Mouse (Mus musculus) ZHBTc4 (cell line): ENCODE data around the gene Hectd4.
A peak's percentile ranks its signal among the peaks of the same experiment; 100 is the strongest.
"Not testable (repeated sequence)": the region's sequence is repeated elsewhere in the genome, so short reads cannot be mapped to it uniquely, and the experiment has no call there.

Experiments
- DNase-seq: peaks from one replicate; pipeline ENCODE4 v3.0.0-alpha.2; 2011; ENCODE audit warnings: low read depth, low spot score

The Hectd4 gene

DNA sequence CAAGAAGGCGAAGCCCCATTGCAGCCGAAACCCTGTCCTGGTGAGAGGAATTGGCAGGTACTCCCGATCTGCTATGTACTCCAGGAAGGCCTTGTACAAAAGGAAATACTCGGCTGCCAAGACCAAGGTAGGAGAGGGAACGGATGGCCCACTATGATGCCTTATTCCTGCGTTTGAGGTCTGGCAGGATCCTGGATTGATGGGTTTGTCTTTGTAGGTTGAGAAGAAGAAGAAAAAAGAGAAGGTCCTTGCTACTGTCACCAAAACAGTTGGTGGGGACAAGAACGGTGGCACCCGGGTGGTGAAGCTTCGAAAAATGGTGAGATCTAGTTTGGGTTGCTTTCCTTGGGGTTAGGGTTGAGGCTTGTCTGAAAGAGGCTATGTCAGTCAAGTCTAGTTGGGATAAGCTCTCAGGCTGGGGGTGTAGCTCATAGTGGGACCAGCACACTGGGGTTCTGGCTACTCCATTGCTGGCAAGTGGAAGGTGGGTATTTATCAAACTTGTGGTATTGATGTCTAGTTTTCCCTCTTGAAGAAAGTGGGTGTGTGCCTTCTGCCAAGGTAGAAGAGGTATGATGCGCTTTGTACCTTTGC, 14.4 kb upstream of the Hectd4 start:
- DNase-seq = not testable (repeated sequence)

DNA sequence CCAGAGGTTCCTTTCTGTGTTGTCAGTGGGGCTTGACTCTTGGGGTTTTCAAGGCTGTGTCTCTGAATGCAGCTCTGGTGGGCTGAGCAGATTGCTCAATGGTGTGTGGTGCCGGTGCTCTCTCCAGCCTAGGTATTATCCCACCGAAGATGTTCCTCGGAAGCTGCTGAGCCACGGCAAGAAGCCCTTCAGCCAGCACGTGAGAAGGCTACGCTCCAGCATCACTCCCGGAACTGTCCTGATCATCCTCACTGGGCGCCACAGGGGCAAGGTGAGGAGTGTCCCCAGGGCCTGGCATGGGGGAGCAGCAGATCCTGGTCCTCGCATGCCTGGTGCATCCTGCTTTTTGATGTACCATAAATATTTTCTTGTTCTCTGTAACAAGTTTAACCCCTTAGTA, 13.5 kb upstream of the Hectd4 start:
- peak; percentile 17 for DNase-seq

DNA sequence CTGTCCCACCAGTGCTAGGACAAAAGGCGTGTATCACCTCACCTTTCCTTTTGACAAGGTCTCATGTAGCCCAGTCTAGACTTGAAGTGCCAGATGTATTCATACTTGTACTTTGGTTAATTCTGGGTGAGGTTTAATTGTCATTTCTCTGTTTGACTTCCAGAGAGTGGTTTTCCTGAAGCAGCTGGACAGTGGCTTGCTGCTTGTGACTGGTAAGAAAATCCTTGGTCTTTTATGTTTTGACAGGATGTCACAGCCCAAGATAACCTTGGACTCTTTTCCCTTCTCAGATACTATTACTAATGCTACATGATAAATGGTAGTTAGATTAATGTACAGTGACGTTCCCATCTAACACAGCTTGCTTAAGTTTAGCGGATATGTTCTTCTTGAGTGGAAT, 13.0 kb upstream of the Hectd4 start:
- DNase-seq = no peak

DNA sequence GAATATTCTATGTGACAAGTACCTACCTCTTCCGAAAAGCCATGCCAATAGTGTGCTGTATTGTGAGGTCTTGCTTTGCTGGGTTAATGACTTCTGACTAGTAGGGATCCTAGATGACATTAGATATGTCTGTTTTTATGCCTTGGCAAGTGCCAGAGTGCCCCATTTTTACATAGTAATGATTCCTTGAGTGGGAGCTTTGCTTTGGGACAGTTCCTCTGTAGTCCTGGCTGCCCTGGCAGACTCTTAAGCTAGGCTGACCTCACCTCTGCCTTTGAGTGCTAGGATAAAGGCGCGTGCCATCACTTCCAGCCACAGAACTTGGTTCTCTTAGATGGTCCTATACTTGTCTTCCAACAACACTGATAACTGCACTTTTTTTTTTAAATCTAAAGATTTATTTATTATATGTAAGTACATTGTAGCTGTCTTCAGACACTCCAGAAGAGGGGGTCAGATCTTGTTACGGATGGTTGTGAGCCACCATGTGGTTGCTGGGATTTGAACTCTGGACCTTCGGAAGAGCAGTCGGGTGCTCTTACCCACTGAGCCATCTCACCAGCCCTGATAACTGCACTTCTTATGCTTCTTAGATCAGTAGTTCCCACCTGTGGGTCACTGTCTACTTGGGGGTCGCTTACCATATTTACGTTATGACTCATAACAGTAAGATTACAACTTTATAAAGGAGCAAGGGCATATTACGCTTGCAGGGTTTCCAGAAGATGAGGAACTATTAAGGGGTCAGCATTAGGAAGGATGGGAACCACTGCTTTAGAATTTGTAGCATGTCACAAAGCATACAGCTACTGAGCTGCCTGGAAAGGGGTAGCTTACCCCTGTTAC, 10.0 kb upstream of the Hectd4 start:
- no peak for DNase-seq

DNA sequence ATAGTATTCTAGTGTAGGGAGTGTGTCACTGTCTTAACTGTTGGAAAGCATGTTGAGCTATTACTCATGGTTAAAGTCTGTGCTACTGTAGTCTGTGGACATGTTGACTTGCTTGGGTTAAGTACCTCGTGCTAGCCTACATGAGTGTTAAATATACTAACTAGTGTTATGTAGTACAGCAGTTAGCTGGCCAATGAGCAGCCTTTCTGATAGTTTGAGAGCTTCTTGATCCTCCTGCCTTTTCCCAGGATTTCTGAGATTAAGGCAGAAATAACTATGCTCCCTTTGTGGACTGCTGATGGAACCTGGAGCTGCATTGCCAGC, 9.5 kb upstream of the Hectd4 start:
- DNase-seq = peak; percentile 32

DNA sequence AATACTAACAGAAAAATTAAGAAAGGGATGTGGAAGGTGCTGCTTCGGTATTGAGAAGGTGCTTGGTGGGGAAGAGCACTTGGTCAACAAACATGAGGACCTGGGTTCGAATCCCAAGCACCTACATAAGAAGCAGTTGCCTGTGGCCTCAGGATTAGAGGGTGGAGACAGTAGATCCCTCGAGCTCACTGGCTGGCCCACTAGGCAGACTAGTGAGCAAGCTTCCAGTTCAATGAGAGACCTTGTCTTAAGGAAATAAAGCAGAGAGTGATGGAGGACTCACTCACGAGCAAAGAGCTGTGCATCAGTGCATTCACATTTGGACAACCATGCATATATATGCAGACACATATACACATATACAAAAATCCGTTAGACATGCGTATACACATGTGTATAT, 7.9 kb upstream of the Hectd4 start:
- DNase-seq = peak; percentile 59

DNA sequence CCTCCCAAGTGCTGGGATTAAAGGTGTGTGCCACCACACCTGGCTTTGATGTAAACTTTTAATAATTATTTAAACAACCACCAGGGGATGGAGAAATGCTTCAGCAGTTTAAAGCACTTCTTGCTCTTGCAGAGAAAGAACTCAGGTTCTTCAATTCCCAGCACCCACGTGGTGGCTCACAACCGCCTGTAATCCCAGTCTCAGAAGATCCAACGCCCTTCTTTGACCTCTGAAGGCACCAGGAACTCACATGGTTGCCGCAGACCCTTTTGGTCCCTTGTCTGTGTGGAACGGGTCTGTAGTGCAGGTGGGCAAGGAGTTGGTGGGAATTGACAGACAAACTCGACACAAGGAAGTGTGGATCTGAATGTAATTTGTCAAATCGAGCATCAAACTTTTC, 5.3 kb upstream of the Hectd4 start:
- peak; percentile 52 for DNase-seq

DNA sequence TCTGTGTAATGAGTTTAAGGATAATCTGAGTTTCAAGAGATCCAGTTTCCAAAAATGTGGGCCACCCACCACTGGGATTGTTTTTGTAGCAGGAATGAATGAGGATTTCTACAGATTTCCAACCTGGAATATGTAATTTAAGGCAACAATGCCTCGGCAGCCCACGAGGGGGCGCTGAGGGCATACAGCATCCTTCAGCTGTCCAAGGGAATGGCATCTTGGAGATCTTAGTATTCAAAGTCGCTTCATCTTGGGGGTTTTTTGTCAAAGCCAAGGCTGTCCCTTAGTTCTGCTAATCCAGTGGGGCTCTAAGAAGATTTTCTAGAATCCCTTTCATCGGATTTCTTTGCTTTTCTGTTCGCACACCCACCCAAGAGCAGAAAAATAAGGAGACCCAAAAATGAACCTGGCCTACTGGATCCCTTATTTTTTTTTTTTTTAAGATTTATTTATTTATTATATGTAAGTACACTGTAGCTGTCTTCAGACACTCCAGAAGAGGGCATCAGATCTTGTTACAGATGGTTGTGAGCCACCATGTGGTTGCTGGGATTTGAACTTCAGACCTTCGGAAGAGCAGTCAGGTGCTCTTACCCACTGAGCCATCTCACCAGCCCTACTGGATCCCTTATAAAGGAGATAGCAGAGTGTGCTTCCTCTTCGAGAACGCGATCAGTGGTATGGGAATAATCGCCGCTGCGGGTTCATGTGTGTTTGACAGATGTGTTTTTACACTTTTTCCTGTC, 4.5 kb upstream of the Hectd4 start:
- peak; percentile 85 for DNase-seq

DNA sequence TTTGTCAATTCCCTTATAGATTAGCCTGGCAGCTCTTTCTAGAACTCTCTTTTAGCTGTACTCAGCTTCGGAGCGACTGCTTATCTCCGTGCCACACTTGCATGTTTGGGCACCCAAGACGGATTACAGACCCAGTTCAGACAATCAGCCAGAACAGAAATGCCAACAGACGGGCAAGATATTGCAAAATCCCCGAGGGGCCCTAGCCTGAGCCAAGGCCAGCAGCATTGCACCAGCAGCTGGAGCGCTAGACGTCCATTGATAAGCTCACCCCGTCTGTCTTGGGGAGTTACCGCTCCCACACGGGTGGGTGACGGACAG, 3.9 kb upstream of the Hectd4 start:
- no peak for DNase-seq

DNA sequence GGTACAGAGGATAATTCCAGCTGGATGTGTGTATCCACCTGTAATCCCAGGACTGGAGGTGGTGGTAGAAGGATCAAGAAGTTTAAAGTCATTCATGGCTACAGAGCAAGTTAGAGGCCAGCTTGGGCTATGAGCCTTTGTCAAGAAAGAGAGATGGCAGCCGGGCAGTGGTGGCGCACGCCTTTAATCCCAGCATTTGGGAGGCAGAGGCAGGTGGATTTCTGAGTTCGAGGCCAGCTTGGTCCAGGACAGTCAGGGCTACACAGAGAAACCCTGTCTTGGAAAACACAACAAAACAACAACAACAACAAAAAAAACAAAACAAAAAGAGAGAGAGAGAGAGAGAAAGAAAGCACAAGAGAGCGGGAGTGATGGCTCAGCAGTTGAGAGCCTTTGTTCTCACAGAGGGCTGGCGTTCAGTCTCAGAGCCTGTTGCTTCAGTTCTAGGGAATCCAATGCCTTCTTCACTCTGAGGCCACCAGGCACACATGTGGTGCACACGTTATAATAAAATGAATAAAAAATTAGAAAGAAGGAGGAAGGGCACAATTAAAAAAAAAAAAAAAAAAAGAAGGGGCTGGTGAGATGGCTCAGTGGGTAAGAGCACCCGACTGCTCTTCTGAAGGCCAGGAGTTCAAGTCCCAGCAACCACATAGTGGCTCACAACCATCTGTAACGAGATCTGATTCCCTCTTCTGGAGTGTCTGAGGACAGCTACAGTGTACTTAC, 3.3 kb upstream of the Hectd4 start:
- DNase-seq = not testable (repeated sequence)

DNA sequence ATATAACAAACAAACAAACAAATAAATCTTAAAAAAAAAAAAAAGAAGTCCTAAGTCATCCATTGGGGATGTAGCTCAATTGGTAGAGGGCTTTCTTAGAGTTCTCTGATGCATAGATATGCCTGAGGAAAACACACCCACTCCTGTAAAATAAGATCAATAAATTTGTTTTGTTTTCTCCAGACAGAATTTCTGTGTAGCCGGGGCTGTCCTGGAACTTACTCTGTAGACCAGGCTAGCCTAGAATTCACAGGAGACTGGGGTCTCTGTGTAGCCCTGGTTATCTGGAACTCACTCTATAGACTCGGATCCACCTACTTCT, 2.7 kb upstream of the Hectd4 start:
- no peak for DNase-seq

DNA sequence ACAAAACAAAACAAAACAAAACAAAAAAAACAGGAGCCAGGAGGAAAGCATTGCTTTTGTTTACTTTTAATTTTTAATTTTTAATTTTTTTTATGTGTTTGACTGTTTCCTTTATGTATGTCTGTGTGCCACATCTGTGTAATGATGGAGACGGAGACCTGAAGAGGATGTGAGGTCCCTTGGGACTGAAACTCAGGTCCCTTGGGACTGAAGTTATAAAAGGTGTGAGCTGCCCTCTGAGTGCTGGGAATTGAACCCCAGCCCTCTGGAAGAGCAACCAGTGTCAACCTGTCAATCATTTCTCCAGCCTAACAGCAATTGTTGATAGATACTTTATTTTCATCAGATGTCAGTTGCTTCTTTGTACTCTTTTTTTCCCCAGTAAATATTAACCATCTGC, 829 bp upstream of the Hectd4 start:
- no peak for DNase-seq

DNA sequence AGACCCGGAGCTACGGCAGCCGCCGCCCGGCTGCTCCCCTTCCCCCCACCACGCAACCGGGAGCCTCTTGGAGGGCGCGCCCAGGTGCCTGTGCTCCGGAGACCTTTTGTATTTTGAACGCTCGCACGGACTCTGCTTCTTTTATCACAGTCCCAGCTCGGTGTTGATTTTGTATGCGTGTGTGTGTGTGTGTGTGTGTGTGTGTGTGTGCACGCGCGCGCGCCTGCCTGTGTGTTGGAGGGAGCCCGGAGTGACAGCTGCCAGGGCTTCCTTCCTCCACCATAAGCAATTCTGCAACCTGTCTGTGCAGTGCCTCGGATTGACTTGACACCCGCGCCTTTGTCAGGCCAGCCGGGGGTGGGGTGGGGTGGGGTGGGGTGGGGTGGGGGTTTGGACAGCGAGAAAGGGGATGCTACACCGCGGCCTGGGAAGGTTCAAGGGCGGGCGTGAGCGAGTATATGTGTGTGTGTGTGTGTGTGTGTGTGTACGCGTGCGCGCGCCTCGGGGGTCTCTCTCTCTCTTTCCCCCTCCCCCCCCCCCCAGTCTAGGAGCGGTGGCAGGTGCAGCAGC, 798 bp downstream of the Hectd4 start:
- DNase-seq = peak; percentile 65

DNA sequence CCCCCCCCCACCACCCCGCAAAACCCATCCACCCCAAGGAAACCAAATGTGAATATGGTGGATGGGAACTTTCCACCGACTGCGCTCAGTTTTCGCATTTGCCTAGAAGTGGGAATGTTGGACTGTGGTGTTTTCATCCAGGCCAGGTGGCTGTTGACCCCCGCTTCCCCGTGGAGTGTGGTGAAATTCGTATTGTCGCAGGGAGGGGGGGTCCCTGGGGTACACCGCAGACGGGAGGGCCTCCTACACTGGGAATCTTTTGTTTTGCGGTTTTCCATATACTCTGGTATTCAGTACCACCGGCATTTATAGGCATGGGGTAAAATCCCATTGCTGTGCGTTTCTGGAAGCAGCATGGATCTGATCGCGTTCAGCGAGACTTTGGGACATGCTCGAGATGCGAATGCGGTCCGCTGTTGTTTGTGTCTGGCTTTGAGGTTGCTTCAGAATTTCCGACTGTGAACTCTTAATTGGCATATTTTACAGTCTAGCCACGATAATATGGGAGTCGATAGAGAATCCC, 1.4 kb downstream of the Hectd4 start:
- peak; percentile 23 for DNase-seq

DNA sequence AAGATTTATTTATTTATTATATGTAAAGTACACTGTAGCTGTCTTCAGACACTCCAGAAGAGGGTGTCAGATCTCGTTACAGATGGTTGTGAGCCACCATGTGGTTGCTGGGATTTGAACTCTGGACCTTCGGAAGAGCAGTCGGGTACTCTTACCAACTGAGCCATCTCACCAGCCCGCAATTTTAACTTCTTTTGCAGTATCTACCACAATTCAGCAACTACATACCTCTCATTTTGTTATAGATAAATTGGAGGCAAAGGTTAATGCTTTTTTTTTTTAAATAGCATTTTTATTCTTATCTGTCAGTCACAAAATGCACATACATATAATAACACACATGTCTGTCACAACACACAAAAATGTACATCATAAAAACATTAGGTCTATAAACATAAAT, 4.0 kb downstream of the Hectd4 start:
- DNase-seq = not testable (repeated sequence)

DNA sequence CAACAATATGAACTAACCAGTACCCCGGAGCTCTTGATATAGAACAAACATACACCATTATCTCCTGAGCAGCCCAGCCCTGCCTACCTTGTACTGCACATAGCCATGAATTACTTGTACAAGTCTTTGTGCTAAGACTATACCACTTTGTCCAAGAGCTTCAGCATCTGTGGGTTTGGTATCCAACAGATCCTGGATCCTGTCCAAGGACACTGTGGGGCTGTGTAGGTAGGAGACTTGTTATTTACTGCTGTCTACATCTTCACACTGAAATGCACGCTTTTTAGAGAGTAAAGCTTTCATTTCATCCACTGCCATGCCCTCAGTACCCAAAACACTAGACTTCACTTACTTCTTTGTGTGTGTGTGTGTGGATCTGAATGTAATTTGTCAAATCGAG, 4.8 kb downstream of the Hectd4 start:
- no peak for DNase-seq

DNA sequence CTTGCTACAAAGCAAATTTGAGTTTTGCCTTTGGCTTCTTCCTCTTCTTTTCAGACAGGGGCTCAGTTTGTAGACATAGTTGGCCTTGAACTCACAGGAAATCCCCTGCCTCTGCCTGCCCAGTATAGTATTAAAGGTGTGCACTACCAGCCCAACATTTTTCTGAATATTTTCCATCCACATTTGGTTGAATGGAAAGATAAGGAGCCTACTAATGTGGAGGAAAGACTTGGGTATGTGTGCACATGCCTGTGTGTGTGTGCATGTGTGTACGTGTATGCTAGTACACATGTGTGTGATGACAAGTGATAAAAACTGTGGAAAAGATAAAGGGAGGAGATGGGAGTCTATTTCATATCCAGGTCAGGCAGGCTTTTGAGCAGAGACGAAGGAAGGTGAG, 5.8 kb downstream of the Hectd4 start:
- DNase-seq = no peak

DNA sequence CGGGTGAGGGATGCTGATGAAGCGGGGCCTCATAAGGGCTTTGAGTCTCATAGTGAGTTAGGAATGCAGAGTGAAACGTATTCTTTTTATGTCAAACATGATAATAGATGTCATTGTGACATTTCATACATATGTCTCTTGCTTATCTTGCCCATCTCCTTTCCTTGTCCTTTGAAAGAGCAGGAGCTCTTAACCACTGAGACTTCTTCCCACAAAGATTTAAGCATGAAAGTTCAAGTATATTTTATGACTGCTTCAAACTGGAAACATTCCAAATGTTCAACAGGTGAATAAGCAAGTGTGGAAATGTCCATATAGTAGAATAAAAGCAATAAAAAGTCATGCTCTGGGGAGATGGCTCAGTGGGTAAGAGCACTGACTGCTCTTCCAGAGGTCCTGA, 6.4 kb downstream of the Hectd4 start:
- DNase-seq = no peak

DNA sequence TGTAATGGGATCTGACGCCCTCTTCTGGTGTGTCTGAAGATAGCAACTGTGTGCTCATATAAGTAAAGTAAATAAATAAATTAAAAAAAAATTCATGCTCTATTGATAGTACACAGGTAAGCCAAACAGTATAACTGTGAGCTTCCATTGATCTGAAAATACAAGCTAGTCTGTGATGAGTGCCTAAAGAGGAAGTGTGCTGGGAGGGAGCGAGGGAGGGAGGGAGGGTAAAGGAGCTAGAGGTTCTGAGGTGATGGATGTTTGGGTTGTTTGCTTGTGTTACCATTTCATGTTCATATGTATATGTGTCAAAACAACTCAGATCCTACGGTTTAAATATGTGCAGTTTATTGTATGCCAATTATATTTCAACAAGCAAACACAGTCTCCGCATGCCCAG, 6.8 kb downstream of the Hectd4 start:
- no peak for DNase-seq

DNA sequence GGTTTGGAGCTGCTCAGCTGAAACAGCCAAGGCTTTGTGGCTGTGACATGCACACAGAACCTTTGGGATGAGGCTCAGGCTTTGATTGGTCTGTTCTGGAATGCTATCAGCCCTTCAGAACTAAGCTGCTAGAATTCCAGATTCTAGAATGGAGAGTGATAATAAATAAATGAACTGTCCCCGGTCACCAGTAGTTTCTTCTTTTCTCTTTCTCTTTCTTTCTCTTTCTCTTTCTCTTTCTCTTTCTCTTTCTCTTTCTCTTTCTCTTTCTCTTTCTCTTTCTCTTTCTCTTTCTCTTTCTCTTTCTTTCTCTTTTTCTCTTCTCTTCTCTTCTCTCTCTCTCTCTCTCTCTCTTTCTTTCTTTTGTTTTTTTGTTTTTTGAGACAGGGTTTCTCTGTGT, 7.3 kb downstream of the Hectd4 start:
- DNase-seq = not testable (repeated sequence)

DNA sequence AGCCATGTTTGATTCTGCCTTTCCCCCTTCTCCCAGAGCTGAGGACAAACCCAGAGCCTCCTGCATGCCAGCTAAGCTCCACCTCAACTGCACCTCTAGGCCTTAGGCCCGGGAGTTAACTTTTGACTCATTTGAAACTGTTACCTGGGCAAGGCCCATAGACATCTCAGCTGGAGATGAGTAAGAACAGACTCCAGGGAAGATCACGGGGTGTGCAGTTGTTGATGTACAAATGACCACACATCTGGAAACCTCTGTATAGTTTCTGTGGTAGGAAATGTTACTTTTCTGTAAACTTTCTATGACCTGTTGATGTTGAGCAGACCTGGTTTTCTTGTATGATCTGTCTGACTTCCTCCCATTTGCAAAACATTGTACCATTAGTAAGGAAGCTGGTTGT, 9.2 kb downstream of the Hectd4 start:
- no peak for DNase-seq

DNA sequence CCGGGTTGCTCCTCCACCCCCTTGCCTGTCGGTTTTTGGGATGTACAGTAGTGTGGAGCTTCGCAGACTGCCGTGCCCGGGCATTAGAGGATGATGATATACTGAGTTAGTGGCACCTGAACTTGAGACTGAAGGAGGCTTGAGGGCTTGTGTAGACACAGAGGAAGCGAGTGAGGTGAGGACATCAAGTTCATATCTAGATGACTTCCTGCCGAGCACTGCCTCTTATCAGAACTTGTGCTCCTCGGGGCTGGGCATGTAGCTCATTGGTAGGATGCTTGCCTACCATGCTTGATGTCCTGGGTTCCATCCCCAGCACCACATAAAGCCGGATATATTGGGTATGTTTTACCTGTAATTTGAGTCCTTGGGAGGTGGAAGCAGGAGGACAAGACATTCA, 10.8 kb downstream of the Hectd4 start:
- no peak for DNase-seq
